Mouse (Mus musculus) small intestine, adult 2 months (tissue): ENCODE results near the gene Gm20388. TPM values are rescaled to one million over a fixed set of nuclear protein-coding genes. Genes with fewer than 3 reads are reported as not detected.

Source experiments
- H3K27ac ChIP-seq: fragments of 200-500 bp; 2 replicates; pipeline ENCODE4 v1.5.1; 2012; ENCODE audit warnings: low read depth, low read length, control low read depth, inconsistent platforms; ENCODE audit not compliant: insufficient read depth
- H3K27me3 ChIP-seq: fragments of 200-500 bp; 2 replicates; pipeline ENCODE4 v1.6.1; 2012; ENCODE audit warnings: mild to moderate bottlenecking, moderate library complexity, low read length, inconsistent platforms; ENCODE audit not compliant: control insufficient read depth, insufficient read depth
- H3K36me3 ChIP-seq: fragments of 200-500 bp; 2 replicates; pipeline ENCODE4 v1.6.1; 2012; ENCODE audit warnings: mild to moderate bottlenecking, low read length, control low read depth, inconsistent platforms; ENCODE audit not compliant: control insufficient read depth, insufficient read depth
- H3K4me1 ChIP-seq: fragments of 200-500 bp; 2 replicates; pipeline ENCODE4 v1.6.1; 2012; ENCODE audit warnings: low read length, inconsistent platforms, mixed read lengths; ENCODE audit not compliant: control insufficient read depth, insufficient read depth, insufficient read length
- H3K4me3 ChIP-seq: fragments of 200-500 bp; 2 replicates; pipeline ENCODE4 v1.5.1; 2012; ENCODE audit warnings: low read depth, mild to moderate bottlenecking, control low read depth, inconsistent platforms, low read length, moderate library complexity
- CTCF ChIP-seq: fragments of 200-500 bp; IDR thresholded peaks from 2 replicates; pipeline ENCODE4 v1.5.1; 2012; ENCODE audit warnings: low read depth, mild to moderate bottlenecking, control low read depth, inconsistent platforms, low read length, moderate library complexity, mixed read lengths; ENCODE audit not compliant: insufficient replicate concordance, insufficient read length; ENCODE audit errors: extremely low read depth
- POLR2A ChIP-seq: fragments of 200-500 bp; IDR thresholded peaks from 2 replicates; pipeline ENCODE4 v1.6.1; 2012; ENCODE audit warnings: low read depth, mild to moderate bottlenecking, control low read depth, inconsistent platforms, low read length, moderate library complexity
- WGBS: fragments of 180-500 bp; shearing (Covaris S2); methylation state at CpG from one replicate; pipeline ENCODE4 v1.1.7; 2018; 5-methylcytosine and 5-hydroxymethylcytosine counted together
- polyA plus RNA-seq: library from polyadenylated mRNA; depleted of rRNA; stranded (reverse); fragments of >200 nt; gene quantifications from 2 replicates; pipeline ENCODE4 v1.2.3, GENCODE M21; 2012

The Gm20388 gene
- polyA plus RNA-seq, 1 experiment: 37.3 TPM

GRCm38 (mm10) chr8:122084145-122084544 lies 2173.5 kb downstream of the Gm20388 start:
- Histone ChIP-seq H3K4me1 (peaks cover 8% of the 10 kb centered on the region; the same call in 1 of the 2 replicates), H3K27me3 (no peaks in the 10 kb centered on the region), H3K27ac (no peak overlapping the region), H3K4me3 (no peak overlapping the region), H3K36me3 (no peaks in the 10 kb centered on the region)
- TF ChIP-seq CTCF (no peak), POLR2A (no peak)
- WGBS: 77% methylated on average over 3 of the region's 3 CpGs

DNA sequence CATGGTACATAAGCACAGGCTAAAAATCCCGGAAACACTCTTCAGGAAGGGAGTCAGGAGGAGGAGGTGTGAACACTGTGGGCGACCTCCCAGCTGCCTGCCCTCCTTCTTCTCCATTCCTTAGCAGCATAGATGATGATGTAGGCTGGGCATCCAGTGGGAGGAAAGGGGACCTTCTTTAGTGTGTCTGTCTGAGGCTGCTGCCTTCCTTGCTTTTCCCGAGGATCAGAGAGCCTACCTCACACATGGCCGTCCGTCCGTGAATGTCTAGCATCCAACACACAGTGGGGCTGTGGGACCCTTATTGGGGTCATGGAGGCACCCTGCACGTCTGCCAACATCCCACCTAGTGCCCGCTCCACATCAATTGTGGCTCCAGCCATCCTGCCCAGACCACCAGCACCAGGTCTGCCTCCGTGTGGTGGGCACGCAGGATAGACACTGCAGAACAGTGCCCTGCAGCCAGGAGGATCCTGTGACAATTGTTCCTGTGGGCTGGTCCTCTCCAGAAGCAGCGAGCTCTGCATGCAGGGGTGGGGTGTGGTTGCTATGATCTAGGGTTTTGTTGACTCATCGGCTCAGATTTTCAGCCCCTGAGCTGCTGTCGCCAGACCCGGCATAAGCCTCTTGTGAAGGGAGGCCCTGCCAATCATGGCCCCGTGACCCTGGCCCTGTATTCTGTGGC lies 2174.2 kb downstream of the Gm20388 start:
- WGBS: 55% methylated on average over 15 of the region's 15 CpGs
- Histone ChIP-seq H3K4me3 (no peak overlapping the region), H3K27ac (no peak overlapping the region)

DNA sequence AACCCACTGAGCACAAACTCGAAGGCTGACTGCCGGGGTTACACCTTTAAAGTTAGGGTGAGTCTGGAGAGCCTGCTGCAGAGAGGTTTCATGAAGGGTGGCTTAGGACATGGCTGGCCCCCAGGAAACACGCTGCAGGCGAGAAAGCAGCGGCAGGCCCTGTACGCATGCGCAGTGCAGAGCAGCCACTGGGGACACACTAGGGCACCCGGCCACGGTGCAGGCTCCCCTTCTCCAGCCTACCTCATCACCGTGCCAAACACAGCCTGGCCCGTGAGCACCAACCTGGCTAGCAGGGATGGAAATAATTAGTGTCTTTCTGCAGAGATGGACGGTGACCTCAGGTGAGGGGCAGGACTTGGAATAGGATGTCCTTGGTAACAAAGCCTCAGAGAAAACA lies 2175.4 kb downstream of the Gm20388 start:
- no peaks in the 10 kb centered on the region for H3K36me3 ChIP-seq
- H3K27me3 ChIP-seq: no peaks in the 10 kb centered on the region
- 79% methylated on average over 12 of the region's 12 CpGs for WGBS
- H3K4me3 ChIP-seq: no peak overlapping the region
- no peaks in the 10 kb centered on the region for H3K4me1 ChIP-seq
- no peak overlapping the region for H3K27ac ChIP-seq
- TF ChIP-seq CTCF (no peak), POLR2A (no peak)

More for the DNA sequence above, 2174.2 kb downstream of the Gm20388 start:
- Histone ChIP-seq H3K4me1 (peaks cover 2% of the 10 kb centered on the region; the same call in 1 of the 2 replicates), H3K36me3 (no peaks in the 10 kb centered on the region), H3K27me3 (no peaks in the 10 kb centered on the region)
- TF ChIP-seq POLR2A (no peak), CTCF (no peak)

DNA sequence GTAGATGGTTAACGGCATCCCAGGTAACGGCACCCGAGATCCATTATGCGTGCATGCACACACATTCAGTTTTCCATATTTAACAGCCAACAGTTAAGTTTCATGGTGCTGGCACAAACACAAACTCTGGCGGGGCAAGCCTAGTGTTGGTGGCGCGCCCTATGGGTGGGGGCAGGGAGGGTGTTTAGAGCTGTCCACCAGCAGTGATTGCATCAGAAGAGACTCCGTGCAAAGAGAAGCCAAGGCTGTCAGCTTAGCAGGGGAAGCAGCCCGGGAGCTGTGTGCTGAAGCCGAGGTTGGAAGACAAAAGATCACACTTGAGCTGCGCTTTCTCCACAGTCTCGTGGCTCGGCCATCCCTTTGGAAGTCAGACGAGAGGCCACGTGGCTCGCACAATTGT lies 2178.0 kb downstream of the Gm20388 start:
- WGBS: 81% methylated on average over 16 of the region's 16 CpGs
- TF ChIP-seq POLR2A: no peak
- TF ChIP-seq CTCF: no peak
- H3K4me3 ChIP-seq: no peak overlapping the region
- no peaks in the 10 kb centered on the region for H3K4me1 ChIP-seq
- no peak overlapping the region for H3K27ac ChIP-seq
- no peaks in the 10 kb centered on the region for H3K27me3 ChIP-seq
- no peaks in the 10 kb centered on the region for H3K36me3 ChIP-seq

GRCm38 (mm10) chr8:122089186-122089700 lies 2178.6 kb downstream of the Gm20388 start:
- WGBS: 72% methylated on average over 7 of the region's 7 CpGs
- TF ChIP-seq CTCF (no peak), POLR2A (no peak)

DNA sequence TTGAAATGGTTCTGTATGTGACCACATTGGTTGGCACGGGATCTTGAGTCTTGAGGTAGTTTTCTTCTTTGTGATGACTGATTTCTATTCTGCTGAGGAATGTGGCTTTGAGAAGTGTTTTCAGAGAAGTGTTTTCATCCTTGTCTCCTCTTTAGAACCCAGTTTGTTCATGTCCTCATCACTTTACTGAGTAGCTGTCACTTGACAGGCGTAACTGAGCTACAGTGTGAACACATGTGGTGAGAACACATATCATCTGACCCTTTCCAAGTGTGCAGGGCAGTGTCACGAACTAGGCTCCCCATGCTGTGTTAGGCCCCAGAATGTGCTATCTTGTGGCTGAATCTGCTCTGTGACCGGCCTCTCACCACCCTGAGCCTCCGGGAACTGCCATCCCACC lies 2181.8 kb downstream of the Gm20388 start:
- 82% methylated on average over 5 of the region's 5 CpGs for WGBS
- Histone ChIP-seq H3K4me3 (no peak overlapping the region), H3K27ac (no peak overlapping the region), H3K27me3 (no peaks in the 10 kb centered on the region), H3K4me1 (no peaks in the 10 kb centered on the region), H3K36me3 (no peaks in the 10 kb centered on the region)
- no peak for TF ChIP-seq CTCF
- no peak for TF ChIP-seq POLR2A

More at GRCm38 (mm10) chr8:122089186-122089700, 2178.6 kb downstream of the Gm20388 start:
- Histone ChIP-seq H3K4me3 (no peak overlapping the region), H3K27ac (no peak overlapping the region), H3K36me3 (no peaks in the 10 kb centered on the region), H3K27me3 (no peaks in the 10 kb centered on the region), H3K4me1 (no peaks in the 10 kb centered on the region)

DNA sequence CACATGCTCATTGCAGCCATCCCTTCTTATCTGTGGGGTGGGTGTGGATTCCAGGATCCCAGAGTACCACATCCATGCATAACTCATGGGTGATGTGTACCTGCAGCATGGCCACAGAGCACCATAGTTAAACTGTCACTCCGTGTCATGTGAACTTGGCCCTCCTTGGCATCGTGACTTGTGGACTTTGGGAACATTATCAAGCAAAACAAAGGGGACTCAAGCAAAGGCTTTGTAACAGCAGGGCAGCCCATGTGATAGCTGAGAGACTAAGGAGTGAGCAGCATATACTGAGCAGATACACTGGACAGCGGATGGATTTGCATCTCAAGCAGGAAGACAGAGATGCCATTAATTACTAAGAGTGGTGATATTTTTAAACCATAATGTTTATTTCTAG lies 2188.1 kb downstream of the Gm20388 start:
- Histone ChIP-seq H3K27ac (no peak overlapping the region), H3K4me1 (no peaks in the 10 kb centered on the region), H3K36me3 (no peaks in the 10 kb centered on the region), H3K4me3 (no peak overlapping the region), H3K27me3 (no peaks in the 10 kb centered on the region)
- 43% methylated on average over 3 of the region's 3 CpGs for WGBS
- TF ChIP-seq POLR2A (no peak), CTCF (no peak)
